Mouse (Mus musculus) heart, postnatal 0 days (tissue): ENCODE results near the gene Mmgt2. TPM values are rescaled to one million over a fixed set of nuclear protein-coding genes. Genes with fewer than 3 reads are reported as not detected.
A peak's percentile ranks its signal among the peaks of the same experiment; 100 is the strongest.

ENCODE experiments used
- ATAC-seq: fragments of 200-750 bp; cut with Nextera tagmentation; 2 replicates; pipeline ENCODE4 v1.8.0; 2017; ENCODE audit warnings: low read depth, moderate number of reproducible peaks, moderate library complexity; ENCODE audit not compliant: insufficient read depth
- DNase-seq: peaks from one replicate; pipeline ENCODE4 v3.0.0-alpha.2; 2016; ENCODE audit warnings: low spot score
- H3K27ac ChIP-seq: fragments of 300-500 bp; sonication (generic); 2 replicates; pipeline ENCODE4 v1.5.1; 2014; ENCODE audit warnings: low read depth, mild to moderate bottlenecking
- H3K27me3 ChIP-seq: fragments of 300-500 bp; sonication (generic); 2 replicates; pipeline ENCODE4 v1.6.1; 2014; ENCODE audit warnings: low read length, mixed read lengths; ENCODE audit not compliant: control insufficient read depth, insufficient read depth
- H3K36me3 ChIP-seq: fragments of 300-500 bp; sonication (generic); replicated peaks from 2 replicates; pipeline ENCODE4 v1.6.1; 2014; ENCODE audit warnings: low read length, mixed read lengths; ENCODE audit not compliant: control insufficient read depth, insufficient read depth
- H3K4me1 ChIP-seq: fragments of 300-500 bp; sonication (generic); 2 replicates; pipeline ENCODE4 v1.6.1; 2014; ENCODE audit warnings: antibody characterized with exemption; ENCODE audit not compliant: control insufficient read depth, insufficient read depth
- H3K4me2 ChIP-seq: fragments of 300-500 bp; sonication (generic); 2 replicates; pipeline ENCODE4 v1.6.1; 2014; ENCODE audit warnings: low read depth, mild to moderate bottlenecking, low read length, moderate library complexity
- H3K4me3 ChIP-seq: fragments of 300-500 bp; sonication (generic); 2 replicates; pipeline ENCODE4 v1.5.1; 2014; ENCODE audit warnings: low read depth, low read length
- H3K9ac ChIP-seq: fragments of 300-500 bp; sonication (generic); replicated peaks from 2 replicates; pipeline ENCODE4 v1.6.1; 2014; ENCODE audit warnings: low read depth, low read length, mixed read lengths
- H3K9me3 ChIP-seq: fragments of 300-500 bp; sonication (generic); replicated peaks from 2 replicates; pipeline ENCODE4 v1.6.1; 2016; ENCODE audit warnings: low read length; ENCODE audit not compliant: control insufficient read depth
- CTCF ChIP-seq: IDR thresholded peaks from 2 replicates; pipeline ENCODE4 v1.5.1; 2016; ENCODE audit warnings: antibody characterized with exemption, control low read depth, low read depth
- EP300 ChIP-seq: IDR thresholded peaks from 2 replicates; pipeline ENCODE4 v1.6.1; 2016; ENCODE audit warnings: antibody characterized with exemption, low read depth
- whole genome bisulfite sequencing: fragments of 180-500 bp; shearing (Covaris S2); extraction: QIAGEN DNeasy Blood & Tissue Kit; methylation state at CpG from one replicate; pipeline ENCODE4 v1.1.7; 2014; 5-methylcytosine and 5-hydroxymethylcytosine counted together
- polyA plus RNA-seq: library from polyadenylated mRNA; unstranded; fragments of >200 nt; fragmentation: Nextera tagmentation; extraction: Ambion mirVana; gene quantifications from 2 replicates; pipeline ENCODE4 v1.2.1, GENCODE M21; 2015
- total RNA-seq: library from RNA; depleted of rRNA; stranded (reverse); fragments of >200 nt; gene quantifications from 2 replicates; pipeline ENCODE4 v1.2.3, GENCODE M21; 2014; ENCODE audit warnings: low replicate concordance

The Mmgt2 gene
- total and polyA plus RNA-seq, 2 experiments from 2014 or later, result 36.0 to 38.9 TPM

GRCm38 (mm10) chr11:62651563-62651962 lies 3.1 kb downstream of the Mmgt2 start:
- no peaks in the 10 kb centered on the region for H3K27me3 ChIP-seq
- H3K4me1 ChIP-seq, result peaks cover 14% of the 10 kb centered on the region
- no peak for DNase-seq
- no peak overlapping the region for H3K4me3 ChIP-seq
- TF ChIP-seq EP300 (no peak), CTCF (no peak)
- WGBS, result 76% methylated on average over 3 of the region's 3 CpGs
- ATAC-seq, result no peak
- no peaks in the 10 kb centered on the region for H3K36me3 ChIP-seq
- no peak overlapping the region for H3K9ac ChIP-seq
- H3K4me2 ChIP-seq, result no peak overlapping the region
- H3K27ac ChIP-seq, result no peak overlapping the region
- no peaks in the 10 kb centered on the region for H3K9me3 ChIP-seq

GRCm38 (mm10) chr11:62652080-62652479 lies 3.6 kb downstream of the Mmgt2 start:
- Histone ChIP-seq H3K27me3 (no peaks in the 10 kb centered on the region), H3K36me3 (no peaks in the 10 kb centered on the region), H3K4me3 (no peak overlapping the region), H3K4me2 (no peak overlapping the region), H3K27ac (no peak overlapping the region), H3K9me3 (no peaks in the 10 kb centered on the region), H3K9ac (no peak overlapping the region), H3K4me1 (peaks cover 9% of the 10 kb centered on the region; the same call in 1 of the 2 replicates)
- 91% methylated on average over 3 of the region's 3 CpGs for WGBS
- ATAC-seq (no peak), DNase-seq (no peak)
- TF ChIP-seq EP300, result no peak
- TF ChIP-seq CTCF, result no peak

- 45% methylated on average over 4 of the region's 4 CpGs for WGBS
- no peak overlapping the region for H3K4me2 ChIP-seq
- ATAC-seq (no peak), DNase-seq (no peak)
- no peak for TF ChIP-seq CTCF
- no peak for TF ChIP-seq EP300
- no peaks in the 10 kb centered on the region for H3K27me3 ChIP-seq
- peaks cover 5% of the 10 kb centered on the region; the same call in 1 of the 2 replicates for H3K4me1 ChIP-seq
- no peaks in the 10 kb centered on the region for H3K9me3 ChIP-seq
- H3K36me3 ChIP-seq, result peaks cover 12% of the 10 kb centered on the region; the same call in 1 of the 2 replicates
- no peak overlapping the region for H3K9ac ChIP-seq
- H3K4me3 ChIP-seq, result no peak overlapping the region
- no peak overlapping the region for H3K27ac ChIP-seq
Observed at GRCm38 (mm10) chr11:62660885-62661284, 12.4 kb downstream of the Mmgt2 start.

- Histone ChIP-seq H3K27me3 (no peaks in the 10 kb centered on the region), H3K4me3 (no peak overlapping the region), H3K4me1 (no peaks in the 10 kb centered on the region), H3K36me3 (peaks cover 13% of the 10 kb centered on the region; the same call in 1 of the 2 replicates), H3K4me2 (no peak overlapping the region), H3K9ac (no peak overlapping the region), H3K27ac (no peak overlapping the region), H3K9me3 (no peaks in the 10 kb centered on the region)
- WGBS, result 68% methylated on average over 6 of the region's 6 CpGs
- TF ChIP-seq CTCF (no peak), EP300 (no peak)
- ATAC-seq (no peak), DNase-seq (no peak)
Observed at GRCm38 (mm10) chr11:62664250-62664649, 15.8 kb downstream of the Mmgt2 start.

DNA sequence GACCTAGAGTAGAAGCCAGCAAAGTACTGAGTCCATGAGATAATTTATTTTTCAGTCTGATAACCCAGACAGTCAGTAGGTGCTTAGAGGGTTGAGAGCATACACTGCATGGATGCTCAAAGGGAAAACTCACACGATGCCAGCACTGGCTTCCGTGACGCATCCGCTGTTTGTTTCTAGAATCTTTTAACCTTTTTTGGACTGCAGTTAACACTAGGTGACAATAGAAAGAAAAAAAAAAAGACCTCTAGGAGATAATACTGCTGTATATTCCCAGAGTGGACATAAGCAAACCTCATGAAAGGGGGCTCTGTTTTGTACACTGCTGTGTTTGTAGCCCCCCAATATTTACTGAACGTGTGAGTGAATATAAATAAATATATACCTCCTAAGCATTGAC lies 20.5 kb downstream of the Mmgt2 start:
- Histone ChIP-seq H3K4me2 (no peak overlapping the region), H3K9me3 (no peaks in the 10 kb centered on the region), H3K4me3 (no peak overlapping the region), H3K4me1 (peaks cover 4% of the 10 kb centered on the region; the same call in 1 of the 2 replicates), H3K36me3 (peaks cover 13% of the 10 kb centered on the region; the same call in 1 of the 2 replicates), H3K9ac (no peak overlapping the region), H3K27ac (no peak overlapping the region), H3K27me3 (no peaks in the 10 kb centered on the region)
- ATAC-seq, result no peak
- WGBS, result 83% methylated on average over 5 of the region's 5 CpGs
- TF ChIP-seq EP300 (no peak), CTCF (no peak)
- DNase-seq, result no peak

DNA sequence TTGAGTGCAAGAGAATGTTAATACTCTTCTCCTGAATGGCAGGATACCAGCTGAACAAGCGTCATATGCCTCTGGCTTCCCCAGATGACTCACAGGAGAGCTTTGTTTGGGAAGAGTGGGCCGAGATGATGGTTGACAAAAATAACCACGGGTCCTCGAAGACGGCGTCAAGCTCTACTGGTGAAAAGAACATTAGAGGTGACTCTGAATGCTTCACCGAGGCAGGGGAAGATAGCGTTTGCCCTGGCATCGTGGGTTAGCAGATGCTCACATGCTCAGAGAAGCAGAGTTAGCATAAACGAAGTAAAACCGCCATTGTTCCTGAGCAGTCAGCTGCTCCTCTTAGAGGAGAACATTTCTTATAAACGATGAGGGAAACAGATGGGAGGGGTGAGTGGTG lies 21.0 kb downstream of the Mmgt2 start:
- Histone ChIP-seq H3K4me1 (peaks cover 4% of the 10 kb centered on the region; the same call in 1 of the 2 replicates), H3K36me3 (peaks cover 13% of the 10 kb centered on the region; the same call in 1 of the 2 replicates), H3K27me3 (no peaks in the 10 kb centered on the region), H3K27ac (no peak overlapping the region), H3K9me3 (no peaks in the 10 kb centered on the region), H3K4me2 (peak overlapping the region; percentile 36), H3K9ac (no peak overlapping the region), H3K4me3 (no peak overlapping the region)
- TF ChIP-seq EP300 (no peak), CTCF (no peak)
- no peak for ATAC-seq
- DNase-seq, result peak; percentile 12
- 14% methylated on average over 12 of the region's 12 CpGs for WGBS
